Mouse (Mus musculus): ENCODE results near the gene Cask.

The Cask gene

GRCm38 (mm10) chrX:13513127-13513526 is 338.0 kb downstream of the Cask start:
- DNase-seq: no peak

GRCm38 (mm10) chrX:13506376-13506775 is 344.8 kb downstream of the Cask start:
- no peak for DNase-seq

DNA sequence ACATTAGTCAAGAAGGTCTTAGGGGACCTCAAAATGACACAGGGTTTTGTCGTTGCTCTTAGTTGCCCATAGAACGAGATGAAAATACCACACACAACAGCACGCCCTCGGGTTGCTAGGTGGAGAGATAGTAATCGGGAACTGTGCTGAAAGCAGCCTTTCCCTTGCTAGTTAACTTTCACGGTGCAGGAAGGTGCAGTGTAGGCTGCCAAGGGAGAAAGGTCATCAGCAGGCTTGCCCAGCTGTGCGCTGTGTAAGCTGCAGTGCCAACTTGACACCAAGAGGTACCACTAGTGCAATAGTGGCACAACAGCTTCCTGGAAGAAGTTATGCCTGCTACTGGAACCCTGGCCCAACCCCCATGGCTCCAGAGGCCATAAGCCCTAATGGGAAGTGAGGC is 346.8 kb downstream of the Cask start:
- no peak for DNase-seq

DNA sequence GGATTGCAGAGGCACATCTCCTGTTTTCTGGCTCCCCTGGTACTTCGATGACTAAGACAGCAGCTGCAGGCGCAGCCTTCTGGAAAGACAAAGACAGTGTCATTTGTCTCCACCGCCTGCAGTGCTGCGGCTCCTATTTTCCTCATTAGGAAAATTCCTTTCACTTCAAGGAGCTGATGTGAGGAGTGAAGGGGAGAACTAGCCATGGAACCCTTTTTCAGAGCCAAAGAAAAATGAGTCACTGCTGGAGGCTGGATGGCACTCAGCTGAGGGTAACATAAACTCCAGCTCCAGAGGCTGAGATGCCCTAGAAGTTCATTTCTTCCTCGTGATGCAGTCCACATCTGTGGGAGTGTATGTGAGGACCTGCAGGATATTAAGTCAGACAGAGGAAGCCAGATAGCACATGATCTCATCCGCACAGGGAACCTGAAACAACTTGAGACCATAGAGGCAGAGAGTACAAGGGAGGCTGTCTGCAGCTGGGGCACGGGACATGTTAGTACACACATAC is 348.2 kb downstream of the Cask start:
- no peak for DNase-seq

GRCm38 (mm10) chrX:13500284-13500683 is 350.9 kb downstream of the Cask start:
- no peak for DNase-seq

GRCm38 (mm10) chrX:13494892-13495703 is 356.1 kb downstream of the Cask start:
- DNase-seq: no peak

DNA sequence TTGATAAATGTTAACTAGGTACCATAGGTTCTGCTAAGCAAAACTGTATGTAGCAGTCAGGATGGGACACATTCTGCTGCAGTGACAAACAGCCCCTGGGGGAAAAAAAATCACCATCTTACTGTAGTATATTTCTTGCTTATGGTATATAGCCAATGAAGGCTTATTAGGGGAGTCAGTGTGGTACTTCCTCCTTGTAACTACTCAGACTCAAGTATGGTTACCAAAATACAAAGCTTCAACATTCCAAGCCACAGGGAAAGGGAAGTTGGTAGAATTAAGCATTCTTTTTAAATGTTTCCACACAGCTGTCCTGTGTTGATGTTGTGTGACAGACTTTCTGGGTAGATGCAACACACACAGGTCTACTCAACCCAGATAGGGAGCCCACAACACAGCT is 358.2 kb downstream of the Cask start:
- no peak for DNase-seq

DNA sequence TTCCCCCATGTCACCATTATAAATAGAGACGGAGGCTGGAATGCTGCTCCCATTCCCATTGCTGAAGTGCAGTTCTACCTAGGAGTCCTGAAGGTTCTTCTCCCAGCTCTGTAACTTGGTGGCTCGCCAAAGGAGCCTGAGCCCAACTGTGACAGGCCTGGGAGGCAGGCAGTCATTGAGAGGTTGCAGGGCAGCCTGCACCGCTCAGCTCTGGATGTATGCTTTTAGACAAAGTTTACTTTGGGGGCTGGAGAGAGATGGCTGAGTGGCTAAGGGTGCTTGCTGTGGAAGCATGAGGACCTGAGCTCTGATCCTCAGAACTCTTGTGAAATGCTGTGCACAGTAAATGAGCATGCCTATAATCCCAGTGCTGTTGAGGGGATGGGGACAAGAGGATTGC is 360.2 kb downstream of the Cask start:
- no peak for DNase-seq

GRCm38 (mm10) chrX:13489761-13490160 is 361.4 kb downstream of the Cask start:
- DNase-seq: no peak

GRCm38 (mm10) chrX:13489001-13489400 is 362.2 kb downstream of the Cask start:
- no peak for DNase-seq

DNA sequence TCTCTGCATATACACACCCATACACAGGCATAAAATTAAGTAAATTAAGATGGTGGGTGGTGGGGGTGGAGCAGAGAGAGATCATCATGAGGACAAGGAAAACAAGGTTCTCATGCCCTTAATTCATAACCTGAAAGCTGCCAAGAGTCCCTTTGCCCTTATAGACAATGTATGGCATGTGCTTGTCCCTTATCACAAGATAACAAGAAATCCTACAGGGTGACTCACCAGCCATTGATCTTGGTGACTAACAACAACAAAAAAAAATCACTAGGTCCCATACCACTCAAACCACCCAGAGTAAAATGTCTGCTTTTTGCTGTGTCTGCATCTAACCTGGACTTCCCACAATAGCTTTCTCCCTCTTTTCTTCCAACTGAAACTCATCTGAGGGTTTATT is 366.7 kb downstream of the Cask start:
- DNase-seq: no peak

GRCm38 (mm10) chrX:13482576-13482975 is 368.6 kb downstream of the Cask start:
- DNase-seq: no peak

DNA sequence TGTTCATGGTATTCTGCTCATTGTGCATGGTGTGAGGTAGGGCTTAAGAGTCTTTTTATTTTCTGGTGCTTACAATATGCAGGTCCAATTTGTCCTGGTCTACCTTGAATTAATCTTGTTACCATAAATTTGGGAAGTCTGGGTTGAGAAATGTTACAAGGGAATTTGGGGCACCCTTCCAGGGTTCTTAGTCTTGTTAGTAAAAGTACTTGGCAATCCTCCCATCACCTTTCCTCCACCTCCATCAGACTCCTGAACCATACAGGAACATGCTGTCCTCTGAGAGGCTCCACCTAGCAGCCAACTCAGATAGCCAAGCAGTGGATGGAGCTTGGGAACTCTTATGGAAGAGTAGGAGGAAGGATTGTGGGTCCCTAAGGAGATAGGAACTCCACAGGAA is 371.6 kb downstream of the Cask start:
- DNase-seq: no peak

- no peak for DNase-seq
Measured at GRCm38 (mm10) chrX:13478298-13478697, 372.9 kb downstream of the Cask start.

DNA sequence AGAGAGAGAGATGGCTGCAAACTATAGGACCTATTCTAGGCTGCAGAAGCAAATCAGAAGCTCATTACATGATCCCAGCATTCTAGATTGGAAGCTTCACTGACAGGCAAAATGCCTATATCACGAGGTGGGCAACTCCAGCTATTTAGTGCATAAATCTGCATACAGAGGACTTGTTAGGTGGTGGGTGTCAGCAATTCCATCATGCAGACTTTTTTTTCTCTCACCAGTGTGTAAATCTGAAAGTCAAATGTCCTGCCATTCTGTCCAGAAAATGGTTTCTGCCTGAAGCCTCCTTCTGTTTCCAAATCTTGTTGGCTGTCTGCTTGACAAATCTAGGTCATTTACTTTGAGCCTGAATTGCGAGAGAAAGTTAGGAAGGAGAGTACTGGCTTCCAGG is 373.6 kb downstream of the Cask start:
- DNase-seq: no peak

GRCm38 (mm10) chrX:13475382-13475781 is 375.8 kb downstream of the Cask start:
- no peak for DNase-seq

DNA sequence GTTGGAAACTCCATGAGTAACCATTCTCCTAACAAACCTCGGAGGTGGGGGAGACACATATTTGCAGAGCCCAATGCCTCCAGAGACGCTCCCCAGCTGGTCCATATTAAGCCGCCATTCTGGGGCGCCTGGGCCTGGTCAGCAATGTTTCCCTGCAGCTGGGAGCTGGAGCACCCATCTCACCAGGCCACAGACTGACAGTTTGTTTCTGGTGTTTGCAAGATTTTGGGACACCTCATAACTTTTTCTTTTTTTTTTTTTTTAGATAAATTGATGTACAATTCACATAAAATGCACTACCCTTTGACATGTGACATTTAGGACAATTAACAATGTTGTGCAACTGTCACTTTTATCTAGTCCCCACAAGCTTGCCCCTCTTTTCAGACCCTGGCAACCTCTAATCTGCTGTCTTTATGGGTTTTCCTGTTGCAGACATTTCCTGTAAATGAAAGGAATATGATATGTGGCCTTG is 378.4 kb downstream of the Cask start:
- no peak for DNase-seq

DNA sequence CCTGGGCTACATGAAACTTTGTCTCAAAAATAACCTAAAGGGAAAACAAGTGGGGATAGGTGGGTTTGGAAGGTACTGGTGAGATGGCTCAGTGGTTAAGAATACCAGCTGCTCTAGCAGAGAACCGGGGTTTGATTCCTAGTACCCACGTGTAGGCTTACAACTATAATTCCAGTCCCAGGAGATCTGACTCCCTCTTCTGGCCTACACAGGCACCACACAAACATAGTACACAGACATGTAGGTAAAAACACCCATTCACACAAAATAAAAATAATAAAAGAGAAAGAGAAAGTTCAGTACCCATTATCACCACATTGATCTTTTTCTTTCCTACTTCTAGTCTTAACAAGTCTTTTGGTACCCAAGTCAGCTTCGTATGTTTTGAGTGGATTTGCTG is 379.2 kb downstream of the Cask start:
- DNase-seq: no peak

DNA sequence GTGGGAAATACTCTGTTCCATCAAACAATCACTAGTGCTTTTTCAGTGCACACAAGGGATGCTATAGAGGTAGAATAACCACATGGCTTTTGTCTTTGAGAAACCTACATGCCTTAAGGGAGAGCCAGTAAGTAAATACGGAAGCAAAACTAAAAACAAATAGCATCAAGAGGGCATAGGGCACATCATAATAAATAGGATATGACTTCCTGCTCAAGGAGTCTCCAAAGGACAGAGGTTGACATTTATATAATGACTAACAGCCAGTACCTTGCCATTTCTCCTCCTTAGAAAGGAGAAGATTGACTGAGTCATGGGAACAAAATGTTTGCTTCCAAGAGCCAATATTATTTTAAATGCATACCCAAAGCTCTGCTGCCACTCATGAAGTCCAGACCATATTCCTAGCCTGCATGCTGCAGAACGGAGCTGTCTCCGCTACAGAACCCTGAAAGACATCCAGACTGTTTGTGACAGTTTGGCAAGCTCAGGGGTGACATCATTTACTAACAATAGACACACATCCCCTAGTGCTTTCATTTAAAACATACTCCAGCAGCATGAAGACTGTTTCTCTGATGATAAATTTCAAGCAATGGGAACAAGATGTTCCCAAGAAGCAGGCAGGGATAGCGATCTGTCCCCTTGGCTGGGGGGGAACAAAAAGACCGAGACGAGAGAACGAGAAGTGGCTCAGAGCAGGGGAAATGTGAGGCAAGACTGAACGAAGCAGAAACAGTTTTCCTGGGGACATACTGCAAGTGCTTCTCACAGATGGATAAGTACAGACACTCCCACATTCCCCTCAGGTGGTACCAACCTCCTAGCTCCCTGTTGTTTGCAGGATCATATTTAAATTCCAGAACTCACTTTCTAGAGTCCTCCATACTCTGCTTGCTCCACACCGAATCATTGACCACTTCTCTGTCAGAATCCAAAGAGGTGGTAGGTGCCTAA is 381.7 kb downstream of the Cask start:
- peak; percentile 83 for DNase-seq

DNA sequence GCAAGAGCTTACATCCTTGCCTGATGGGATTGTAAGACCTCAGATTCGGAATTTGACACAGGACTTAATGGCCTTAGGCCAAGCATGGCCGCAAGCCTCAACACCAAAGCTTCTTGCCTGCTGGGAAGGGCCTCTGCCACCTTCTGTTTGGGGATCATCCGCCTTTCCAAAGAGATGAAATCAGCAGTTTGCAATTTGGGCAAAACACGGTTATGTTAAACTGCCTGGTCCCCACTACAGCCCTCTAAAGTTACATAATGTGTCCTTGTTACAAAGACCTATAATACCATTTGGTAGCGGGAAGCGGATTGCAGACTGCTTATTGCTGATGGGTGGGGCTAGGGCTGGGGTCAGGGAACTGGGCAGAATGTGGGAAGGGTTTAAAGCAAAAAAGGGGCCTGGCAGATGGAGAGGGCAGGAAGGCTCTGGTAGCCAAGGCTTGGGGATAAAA is 384.0 kb downstream of the Cask start:
- DNase-seq: peak; percentile 59

Data from cerebellum, adult 9-11 months (tissue).